Mouse (Mus musculus) lung, postnatal 36 days (tissue): ENCODE results near the gene Dhdh.
"Not testable (repeated sequence)": the region's sequence is repeated elsewhere in the genome, so short reads cannot be mapped to it uniquely, and the experiment has no call there.

Experiments used
- DNase-seq: peaks from one replicate; pipeline ENCODE4 v3.0.0; 2022; ENCODE audit warnings: mixed read lengths

Gene Dhdh

GRCm38 (mm10) chr7:45509912-45510787, 21.5 kb upstream of the Dhdh start, which contains the start of gene Nucb1:
Nucb1 (minus strand) TSS chr7:45510406.
- peak; percentile 97 for DNase-seq

- no peak for DNase-seq
Observed at GRCm38 (mm10) chr7:45509181-45509882, 20.7 kb upstream of the Dhdh start.

GRCm38 (mm10) chr7:45508561-45508960, 20.0 kb upstream of the Dhdh start:
- no peak for DNase-seq

GRCm38 (mm10) chr7:45507583-45507982, 19.0 kb upstream of the Dhdh start:
- DNase-seq = no peak

GRCm38 (mm10) chr7:45498427-45498826, 9.8 kb upstream of the Dhdh start:
- DNase-seq = no peak

GRCm38 (mm10) chr7:45494548-45494947, 5.9 kb upstream of the Dhdh start:
- DNase-seq = no peak

- no peak for DNase-seq
Observed at GRCm38 (mm10) chr7:45492951-45493350, 4.3 kb upstream of the Dhdh start.

- no peak for DNase-seq
Observed at GRCm38 (mm10) chr7:45492225-45492844, 3.7 kb upstream of the Dhdh start.

GRCm38 (mm10) chr7:45491264-45491663, 2.7 kb upstream of the Dhdh start:
- peak; percentile 58 for DNase-seq

- DNase-seq = no peak
Observed at GRCm38 (mm10) chr7:45490822-45491221, 2.2 kb upstream of the Dhdh start.

- no peak for DNase-seq
Observed at GRCm38 (mm10) chr7:45489578-45489977, 973 bp upstream of the Dhdh start.

- no peak for DNase-seq
Observed at GRCm38 (mm10) chr7:45487861-45488292, 728 bp downstream of the Dhdh start.

GRCm38 (mm10) chr7:45486761-45487415, 1.7 kb downstream of the Dhdh start, which contains the start of gene Gm45808:
Gm45808 (minus strand) TSS chr7:45486811.
- DNase-seq = no peak

- no peak for DNase-seq
Observed at GRCm38 (mm10) chr7:45486158-45486557, 2.4 kb downstream of the Dhdh start.

GRCm38 (mm10) chr7:45484985-45485384, 3.6 kb downstream of the Dhdh start:
- DNase-seq = not testable (repeated sequence)

GRCm38 (mm10) chr7:45482166-45482565, 6.4 kb downstream of the Dhdh start:
- DNase-seq = no peak

- peak; percentile 89 for DNase-seq
Observed at GRCm38 (mm10) chr7:45481374-45481927, 7.2 kb downstream of the Dhdh start, which contains the start of gene Tulp2. Tulp2 (plus strand) TSS chr7:45481877.

GRCm38 (mm10) chr7:45480310-45480709, 8.3 kb downstream of the Dhdh start:
- not testable (repeated sequence) for DNase-seq

- no peak for DNase-seq
Observed at GRCm38 (mm10) chr7:45478774-45479173, 9.8 kb downstream of the Dhdh start.

GRCm38 (mm10) chr7:45477003-45477402, 11.6 kb downstream of the Dhdh start:
- DNase-seq = peak; percentile 83

GRCm38 (mm10) chr7:45476453-45476852, 12.2 kb downstream of the Dhdh start:
- DNase-seq = no peak

- peak; percentile 67 for DNase-seq
Observed at GRCm38 (mm10) chr7:45475291-45475969, 13.2 kb downstream of the Dhdh start.
